Mouse (Mus musculus) c-Kit-positive CD71-positive TER-119-negative erythroid progenitor cells, embryonic 14.5 days (primary cell): ENCODE data around the gene Bdh2.
A peak's percentile ranks its signal among the peaks of the same experiment; 100 is the strongest.

Source experiments
- DNase-seq: peaks from one replicate; pipeline ENCODE4 v3.0.0-alpha.2; 2013; ENCODE audit warnings: low read depth

The Bdh2 gene

GRCm38 (mm10) chr3:135280669-135281415 lies at the start of gene Bdh2:
Bdh2 (plus strand) TSS chr3:135281221.
- peak; percentile 58 for DNase-seq

DNA sequence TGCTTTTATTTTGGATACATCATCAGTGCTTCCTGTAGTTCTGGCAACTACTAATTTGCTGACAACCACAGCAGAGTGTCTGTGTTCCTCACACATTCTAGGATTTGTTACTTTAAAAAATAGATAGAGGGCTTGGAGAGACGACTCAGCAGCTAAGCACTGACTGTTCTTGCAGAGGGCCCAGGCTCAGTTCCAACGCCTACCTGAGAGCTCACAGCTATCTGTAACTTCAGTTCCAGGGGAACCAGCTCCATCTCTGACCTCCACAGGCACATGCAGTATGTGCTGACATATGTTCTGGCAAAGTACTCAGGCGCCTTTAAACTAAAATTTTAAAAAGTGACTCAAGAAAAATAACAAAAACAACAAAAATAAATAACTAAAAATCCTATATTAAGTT lies 49.0 kb upstream of the Bdh2 start:
- no peak for DNase-seq

DNA sequence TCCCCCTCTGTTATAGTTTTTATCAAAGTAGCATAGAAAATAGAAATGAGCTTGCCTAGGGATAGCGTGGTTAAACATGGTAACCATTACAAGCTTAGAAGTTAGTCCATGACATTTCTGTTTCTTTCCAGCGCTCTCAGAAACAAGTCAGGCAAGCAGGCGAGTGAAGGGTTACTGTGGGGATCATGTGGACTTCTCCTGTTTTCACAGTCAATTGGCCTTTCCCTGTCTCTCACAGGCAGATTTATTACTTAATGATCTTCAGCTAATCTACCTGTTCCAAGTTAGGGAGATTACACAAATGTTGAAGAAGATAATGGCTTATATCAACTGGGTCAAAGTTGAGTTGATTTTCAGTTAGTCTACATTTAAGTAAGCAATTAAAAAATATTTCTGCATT lies 48.6 kb upstream of the Bdh2 start:
- DNase-seq = no peak

DNA sequence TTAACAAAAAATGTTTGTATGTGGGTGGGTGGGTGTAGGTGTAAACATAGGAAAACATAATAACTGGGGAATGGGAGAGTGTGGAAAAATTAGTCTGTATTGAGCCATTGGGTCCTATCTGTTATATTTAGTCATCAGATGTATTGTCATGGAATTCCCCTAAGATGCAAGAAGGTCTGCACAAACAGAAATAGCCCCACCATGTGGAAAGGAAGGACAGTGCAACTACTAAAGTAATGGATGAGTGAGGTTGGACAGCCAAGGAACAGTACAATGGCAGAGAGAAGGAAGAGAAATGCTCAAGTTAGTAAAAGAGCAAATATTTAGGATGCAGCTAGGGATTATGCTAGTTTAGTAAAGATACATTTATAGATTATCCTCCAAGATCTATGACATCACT lies 35.3 kb upstream of the Bdh2 start:
- peak; percentile 23 for DNase-seq

- no peak for DNase-seq
These were observed 34.2 kb upstream of the Bdh2 start for GRCm38 (mm10) chr3:135246828-135247227.

- DNase-seq = no peak
These were observed 31.9 kb upstream of the Bdh2 start for GRCm38 (mm10) chr3:135249104-135249503.

DNA sequence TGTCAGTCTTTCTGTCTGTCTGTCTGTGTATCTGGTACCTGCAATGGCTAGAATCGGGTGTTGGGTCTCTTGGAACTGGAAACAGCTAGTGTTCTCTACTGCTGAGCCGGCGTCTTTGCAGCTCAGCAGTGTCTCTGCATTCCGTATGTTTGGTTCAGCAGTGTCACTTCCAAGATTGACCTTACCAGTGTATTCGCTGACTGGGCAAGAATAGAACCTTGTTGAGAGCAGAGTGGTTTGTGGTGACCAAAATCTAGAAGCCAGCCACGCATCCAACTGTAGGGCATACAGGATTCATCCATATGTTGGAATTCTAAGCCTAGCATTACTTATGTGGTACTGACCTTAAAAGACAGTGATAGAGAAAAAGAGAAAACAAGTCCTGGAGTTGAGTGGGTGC lies 29.2 kb upstream of the Bdh2 start:
- DNase-seq = no peak

DNA sequence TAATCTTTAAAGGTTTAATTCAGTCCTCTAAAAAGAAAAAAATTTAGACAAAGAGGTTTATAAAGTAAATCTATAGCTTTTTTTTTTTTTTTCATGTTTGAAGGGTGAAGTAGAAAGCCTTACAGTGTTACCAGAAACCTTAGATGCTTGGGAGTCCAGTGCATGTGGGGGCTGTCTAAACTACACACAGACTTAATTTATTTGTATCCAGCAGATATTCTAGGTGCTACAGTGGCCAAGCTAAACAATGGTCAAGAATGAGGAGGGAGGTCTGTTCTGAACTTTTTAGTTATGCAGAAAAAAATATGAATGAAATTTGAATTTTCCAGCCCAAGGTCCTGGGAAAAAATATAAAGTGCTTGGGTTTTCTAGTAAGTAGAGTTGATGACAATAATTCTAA lies 26.2 kb upstream of the Bdh2 start:
- no peak for DNase-seq

- DNase-seq = no peak
These were observed 22.1 kb upstream of the Bdh2 start for GRCm38 (mm10) chr3:135258919-135259318.

GRCm38 (mm10) chr3:135260233-135260632 lies 20.8 kb upstream of the Bdh2 start:
- DNase-seq = no peak

DNA sequence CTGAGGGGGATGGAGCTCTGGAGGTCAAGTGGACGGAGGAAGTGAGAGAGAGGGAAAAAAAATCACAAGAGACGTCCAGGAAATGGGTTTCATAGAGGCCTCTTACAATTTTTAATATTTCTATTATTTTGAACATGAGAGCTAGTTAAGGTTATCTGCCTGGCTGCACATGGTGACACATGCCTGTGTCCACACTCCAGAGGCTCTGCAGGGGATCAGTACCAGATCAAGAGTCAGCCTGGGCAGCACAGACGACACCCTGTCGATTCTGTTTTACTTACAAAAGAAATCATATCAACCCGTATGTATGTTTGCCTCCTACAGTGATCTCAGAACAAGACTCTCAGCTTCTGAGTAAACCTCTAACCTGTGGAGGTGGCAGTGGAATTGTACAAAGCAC lies 12.4 kb upstream of the Bdh2 start:
- no peak for DNase-seq

GRCm38 (mm10) chr3:135269391-135269990 lies 11.5 kb upstream of the Bdh2 start:
- DNase-seq = no peak

DNA sequence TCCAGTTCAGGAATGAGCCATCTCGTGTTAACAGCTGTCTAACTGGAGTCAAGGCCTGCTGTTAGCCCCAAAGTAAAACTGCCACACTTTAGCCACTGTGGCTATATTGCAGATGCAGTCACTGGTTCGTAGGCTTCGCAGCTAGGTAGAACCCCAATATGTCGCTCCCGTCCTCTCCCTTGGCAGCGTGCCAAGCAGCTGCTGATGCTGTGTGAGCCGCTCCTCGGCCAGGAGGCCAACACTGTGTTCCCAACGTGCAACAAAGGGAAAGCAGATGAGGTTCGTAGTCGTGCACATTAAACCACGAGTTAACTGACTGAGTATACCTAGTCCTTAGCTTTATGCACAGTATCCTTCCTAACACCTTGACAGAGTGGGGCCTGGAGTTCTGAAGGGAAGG lies 8.4 kb upstream of the Bdh2 start:
- no peak for DNase-seq

- no peak for DNase-seq
These were observed 8.0 kb upstream of the Bdh2 start for GRCm38 (mm10) chr3:135273047-135273446.

DNA sequence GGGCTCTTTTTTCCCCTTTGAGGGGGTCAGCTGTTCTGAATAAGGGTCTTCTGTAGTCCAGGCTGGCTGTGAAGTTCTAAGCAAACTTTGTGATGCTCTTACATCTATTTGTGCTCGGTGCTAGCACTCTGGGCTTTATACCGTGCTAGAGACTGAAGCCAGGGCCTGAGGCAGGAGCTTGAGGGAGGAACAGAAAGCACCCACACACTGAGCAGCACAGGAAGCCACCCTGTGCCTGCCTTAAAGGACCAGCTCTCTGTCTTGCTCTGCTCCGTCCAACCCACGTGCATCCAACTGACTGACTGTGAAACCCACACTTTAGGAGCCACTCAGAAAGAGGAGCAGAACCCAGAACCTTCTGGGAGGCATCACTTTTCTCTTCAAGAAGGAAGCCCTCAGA lies 861 bp upstream of the Bdh2 start:
- DNase-seq = no peak

DNA sequence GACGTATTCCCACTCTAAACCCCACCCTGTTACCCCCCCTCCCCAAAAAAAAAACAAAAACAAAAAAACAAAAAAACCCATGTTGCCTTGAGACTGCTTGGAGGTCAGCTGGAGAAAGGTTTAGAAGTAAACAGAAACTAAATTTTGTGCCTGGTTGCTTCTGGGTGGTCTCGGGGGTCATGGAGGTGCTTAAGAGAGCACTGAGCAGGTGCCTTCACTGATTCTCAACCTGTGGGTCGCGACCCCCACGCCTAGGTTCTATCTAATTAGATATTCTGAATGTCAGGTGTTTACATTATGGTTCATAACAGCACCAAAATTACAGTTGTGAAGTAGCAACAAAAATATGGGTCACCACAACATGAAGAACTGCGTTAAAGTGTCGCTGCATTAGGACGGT lies 680 bp downstream of the Bdh2 start:
- DNase-seq = no peak

GRCm38 (mm10) chr3:135285256-135285655 lies 4.2 kb downstream of the Bdh2 start:
- DNase-seq = no peak

DNA sequence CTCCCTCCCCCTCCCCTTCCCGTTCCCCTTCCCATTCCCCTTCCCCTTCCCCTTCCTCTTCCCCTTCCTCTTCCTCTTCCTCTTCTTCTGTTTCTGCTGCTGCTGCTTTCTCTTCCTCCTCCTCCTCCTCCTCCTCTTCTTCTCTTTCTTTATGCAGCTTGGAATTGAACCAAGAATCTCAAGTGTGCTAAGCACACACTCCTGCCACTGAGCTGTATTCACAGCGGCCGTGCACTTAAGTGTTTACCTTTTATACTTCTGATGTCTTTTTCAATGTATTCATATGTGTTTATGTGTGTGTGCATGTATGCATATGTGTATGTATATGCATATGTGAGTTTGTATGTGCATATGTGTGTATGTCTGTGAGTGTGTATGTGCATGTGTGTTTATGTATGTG lies 4.8 kb downstream of the Bdh2 start:
- no peak for DNase-seq

GRCm38 (mm10) chr3:135288138-135288750 lies 7.2 kb downstream of the Bdh2 start:
- no peak for DNase-seq

- DNase-seq = no peak
These were observed 8.1 kb downstream of the Bdh2 start for GRCm38 (mm10) chr3:135289148-135289547.

- peak; percentile 19 for DNase-seq
These were observed 9.4 kb downstream of the Bdh2 start for GRCm38 (mm10) chr3:135290249-135290894.

- DNase-seq = no peak
These were observed 12.7 kb downstream of the Bdh2 start for GRCm38 (mm10) chr3:135293703-135294102.

- DNase-seq = no peak
These were observed 14.5 kb downstream of the Bdh2 start for GRCm38 (mm10) chr3:135295559-135295958.
